ENCODE assay signal across 30 mouse cellular contexts in genomic region chr17:26023966-26024365, GRCm38 (mm10). TPM values are rescaled to one million over a fixed set of nuclear protein-coding genes. Genes with fewer than 3 reads are reported as not detected.
DNase-seq lines count a peak whose midpoint lies in the region; ATAC-seq and TF ChIP-seq lines count a peak whose summit lies in the region.
"Had no signal": no experiment of that assay in that cellular context is flagged by ENCODE, and none has a peak within 500 bp of the region (broad histone marks: within the 10 kb centered on the region; RNA-seq: fewer than 3 reads in every experiment).

No protein-coding gene starts in this region.

- ATAC-seq in liver, embryonic 16.5 days (ENCODE audit: low read depth) = 0 out of 2 replicates have a peak, but pooled peaks have one; percentile 30
- ATAC-seq in kidney, postnatal 0 days (replicated peaks; ENCODE audit: low FRiP score, low read depth) = peak; percentile 33; the same call in 1 of the 2 replicates
- ATAC-seq: forebrain, embryonic 15.5 days; hindbrain, postnatal 0 days; Patski had no signal

- H3K4me3 ChIP-seq in liver, embryonic 16.5 days (ENCODE audit: low read depth, low read length) = no peak overlapping the region
- H3K4me3 ChIP-seq in kidney, postnatal 0 days (replicated peaks; ENCODE audit: low read depth, low read length) = no peak overlapping the region
- no peak overlapping the region for H3K4me3 ChIP-seq in lung, adult 2 months (replicated peaks; ENCODE audit: extremely low read depth, low read depth, low read length)
- H3K4me3 ChIP-seq: embryonic facial prominence, embryonic 13.5 days; forebrain, embryonic 10.5 days; forebrain, embryonic 15.5 days; heart, embryonic 10.5 days; heart, embryonic 15.5 days; hindbrain, embryonic 12.5 days; liver, embryonic 13.5 days; midbrain, embryonic 12.5 days; myocyte; neural tube, embryonic 12.5 days had no signal

- H3K9ac ChIP-seq in liver, embryonic 16.5 days (ENCODE audit: low read depth, low read length) = no peak overlapping the region
- H3K9ac ChIP-seq in kidney, postnatal 0 days (ENCODE audit: low read depth, low read length) = no peak overlapping the region
- H3K9ac ChIP-seq: embryonic facial prominence, embryonic 13.5 days; forebrain, embryonic 15.5 days; heart, embryonic 15.5 days; hindbrain, embryonic 12.5 days; liver, embryonic 13.5 days; midbrain, embryonic 12.5 days; neural tube, embryonic 12.5 days had no signal

- H3K27me3 ChIP-seq in liver, embryonic 16.5 days (ENCODE audit: control insufficient read depth, insufficient read depth, low read depth, low read length) = no peaks in the 10 kb centered on the region
- no peaks in the 10 kb centered on the region for H3K27me3 ChIP-seq in kidney, postnatal 0 days (ENCODE audit: insufficient read depth, low read length)
- H3K27me3 ChIP-seq: embryonic facial prominence, embryonic 13.5 days; forebrain, embryonic 15.5 days; heart, embryonic 15.5 days; hindbrain, embryonic 12.5 days; liver, embryonic 13.5 days; midbrain, embryonic 12.5 days; neural tube, embryonic 12.5 days; Patski had no signal

- TF ChIP-seq CTCF in kidney, postnatal 0 days (IDR thresholded peaks at IDR 0.05; ENCODE audit: low read depth) = no peak
- TF ChIP-seq CTCF in lung, adult 2 months (IDR thresholded peaks at IDR 0.05; ENCODE audit: insufficient read depth, low read length) = no peak

- H3K27ac ChIP-seq in liver, embryonic 16.5 days (ENCODE audit: low read length) = no peak overlapping the region
- H3K27ac ChIP-seq in kidney, postnatal 0 days = peak overlapping the region; percentile 62
- H3K27ac ChIP-seq: embryonic facial prominence, embryonic 13.5 days; forebrain, embryonic 10.5 days; forebrain, embryonic 15.5 days; heart, embryonic 10.5 days; heart, embryonic 15.5 days; hindbrain, embryonic 12.5 days; hindbrain, postnatal 0 days; liver, embryonic 13.5 days; midbrain, embryonic 12.5 days; neural tube, embryonic 12.5 days had no signal

- intact Hi-C loops in heart, postnatal 36 days (cut with DNase I) = no loop called here

- 71% methylated on average over 8 of the region's 8 CpGs for WGBS in liver, embryonic 16.5 days (ENCODE audit: insufficient replicate concordance)
- 84% methylated on average over 8 of the region's 8 CpGs for WGBS in kidney, postnatal 0 days
- 94% methylated on average over 8 of the region's 8 CpGs for WGBS in lung, adult 2 months

- H3K9me3 ChIP-seq in liver, embryonic 16.5 days (replicated peaks; ENCODE audit: control insufficient read depth, low read length) = no peaks in the 10 kb centered on the region
- H3K9me3 ChIP-seq in kidney, postnatal 0 days (replicated peaks; ENCODE audit: low read length) = no peaks in the 10 kb centered on the region
- H3K9me3 ChIP-seq: embryonic facial prominence, embryonic 13.5 days; forebrain, embryonic 10.5 days; forebrain, embryonic 15.5 days; G1E; heart, embryonic 10.5 days; heart, embryonic 15.5 days; hindbrain, embryonic 12.5 days; liver, embryonic 13.5 days; midbrain, embryonic 12.5 days; neural tube, embryonic 12.5 days had no signal

- TF ChIP-seq POLR2A in lung, adult 2 months (IDR thresholded peaks at IDR 0.05; ENCODE audit: borderline replicate concordance, extremely low read depth, low read depth, low read length) = no peak

- H3K4me2 ChIP-seq in liver, embryonic 16.5 days (ENCODE audit: low read depth, low read length) = no peak overlapping the region
- no peak overlapping the region for H3K4me2 ChIP-seq in kidney, postnatal 0 days (ENCODE audit: low read length)
- H3K4me2 ChIP-seq: embryonic facial prominence, embryonic 13.5 days; forebrain, embryonic 15.5 days; heart, embryonic 15.5 days; hindbrain, embryonic 12.5 days; liver, embryonic 13.5 days; midbrain, embryonic 12.5 days; neural tube, embryonic 12.5 days had no signal

- peak; percentile 62 for DNase-seq in kidney, adult 11 months
- no peak for DNase-seq in kidney, postnatal 10 days
- DNase-seq in liver = no peak
- DNase-seq in kidney, postnatal 0 days (ENCODE audit: low spot score) = no peak
- DNase-seq in heart, postnatal 36 days = no peak
- DNase-seq in lung, adult 2 months = no peak
- DNase-seq: adrenal gland, postnatal 10 days; cerebellum, adult 11 months; cerebellum, adult 9-10 months; gastrocnemius, postnatal 25 days; heart, adult 11 months; liver, embryonic 13.5 days; lung, postnatal 36 days; right cerebral cortex, adult 18-20 months; spleen, adult 18-20 months; thymus, adult 2 months; thymus, postnatal 36 days had no signal

- peaks cover 12% of the 10 kb centered on the region for H3K4me1 ChIP-seq in liver, embryonic 16.5 days (ENCODE audit: control insufficient read depth, low read depth, low read length)
- 0 out of 2 replicates have a peak, but pooled peaks cover 5% of the 10 kb centered on the region for H3K4me1 ChIP-seq in kidney, postnatal 0 days (replicated peaks; ENCODE audit: insufficient read depth, low read length)
- H3K4me1 ChIP-seq in lung, adult 2 months (ENCODE audit: control insufficient read depth, insufficient read depth, low read length) = no peaks in the 10 kb centered on the region
- H3K4me1 ChIP-seq: embryonic facial prominence, embryonic 13.5 days; forebrain, embryonic 10.5 days; hindbrain, embryonic 12.5 days; midbrain, embryonic 12.5 days; neural tube, embryonic 12.5 days had no signal

- no peaks in the 10 kb centered on the region for H3K36me3 ChIP-seq in liver, embryonic 16.5 days (ENCODE audit: control insufficient read depth, insufficient read depth)
- peaks cover 3% of the 10 kb centered on the region; the same call in 1 of the 2 replicates for H3K36me3 ChIP-seq in kidney, postnatal 0 days (ENCODE audit: insufficient read depth, low read length)
- H3K36me3 ChIP-seq: heart, embryonic 15.5 days; liver, embryonic 13.5 days had no signal

RNA-seq across cellular contexts. Expression of gene Capn15, which starts 38.4 kb away (rescaled TPM):
- 8.0 and 9.9 TPM in 2 replicates for polyA plus RNA-seq in liver, embryonic 16.5 days (2015; fragmentation: Nextera tagmentation; extraction: Ambion mirVana)
- polyA plus RNA-seq in kidney, postnatal 0 days (2015; fragmentation: Nextera tagmentation; extraction: Ambion mirVana) = 17.0 and 19.8 TPM in 2 replicates
- 1 to 10 TPM; 7.2 TPM for total RNA-seq in heart, postnatal 36 days (2021)
- 45.9 and 49.7 TPM in 2 replicates for polyA plus RNA-seq in lung, adult 2 months (2012; rRNA removed)

RNA-seq across cellular contexts. Expression of gene Rab11fip3, which starts 45.4 kb away (rescaled TPM):
- 1.4 and 1.7 TPM in 2 replicates for polyA plus RNA-seq in liver, embryonic 16.5 days (2015; fragmentation: Nextera tagmentation; extraction: Ambion mirVana)
- 35.3 and 40.2 TPM in 2 replicates for polyA plus RNA-seq in kidney, postnatal 0 days (2015; fragmentation: Nextera tagmentation; extraction: Ambion mirVana)
- total RNA-seq in heart, postnatal 36 days (2021) = 10 to 100 TPM; 29.2 to 29.7 TPM
- polyA plus RNA-seq in lung, adult 2 months (2012; rRNA removed) = 41.3 and 46.5 TPM in 2 replicates

Comparison
In these comparisons a context has a peak if more than half of its experiments do, and no peak if none do; other contexts are left out.
1. RNA of gene Rab11fip3, which starts 45.4 kb away (polyA plus RNA-seq): 41.3 to 46.5 TPM in lung, adult 2 months and 35.3 to 40.2 TPM in kidney, postnatal 0 days; 1.4 to 1.7 TPM in liver, embryonic 16.5 days; every median in the first group is over 10 times any median in the second.